Mouse (Mus musculus) left cerebral cortex, postnatal 4 days (tissue): ENCODE results near the gene 4930447C04Rik. TPM values are rescaled to one million over a fixed set of nuclear protein-coding genes. Genes with fewer than 3 reads are reported as not detected.
A peak's percentile ranks its signal among the peaks of the same experiment; 100 is the strongest.

Source experiments
- DNase-seq: peaks from one replicate; pipeline ENCODE4 v3.0.0-alpha.2; 2022
- intact Hi-C: fragments of 180-260 bp; cut with DNase I; formaldehyde crosslinking; loops from one replicate; pipeline ENCODE4 v1.15.1; 2025
- total RNA-seq, 2 experiments: library from RNA; stranded (reverse); gene quantifications; 2 replicates each; pipeline ENCODE4 v1.2.3; 2021

The 4930447C04Rik gene
- total RNA-seq, 2 experiments from 2014 or later = 5.8 to 7.8 TPM

DNA sequence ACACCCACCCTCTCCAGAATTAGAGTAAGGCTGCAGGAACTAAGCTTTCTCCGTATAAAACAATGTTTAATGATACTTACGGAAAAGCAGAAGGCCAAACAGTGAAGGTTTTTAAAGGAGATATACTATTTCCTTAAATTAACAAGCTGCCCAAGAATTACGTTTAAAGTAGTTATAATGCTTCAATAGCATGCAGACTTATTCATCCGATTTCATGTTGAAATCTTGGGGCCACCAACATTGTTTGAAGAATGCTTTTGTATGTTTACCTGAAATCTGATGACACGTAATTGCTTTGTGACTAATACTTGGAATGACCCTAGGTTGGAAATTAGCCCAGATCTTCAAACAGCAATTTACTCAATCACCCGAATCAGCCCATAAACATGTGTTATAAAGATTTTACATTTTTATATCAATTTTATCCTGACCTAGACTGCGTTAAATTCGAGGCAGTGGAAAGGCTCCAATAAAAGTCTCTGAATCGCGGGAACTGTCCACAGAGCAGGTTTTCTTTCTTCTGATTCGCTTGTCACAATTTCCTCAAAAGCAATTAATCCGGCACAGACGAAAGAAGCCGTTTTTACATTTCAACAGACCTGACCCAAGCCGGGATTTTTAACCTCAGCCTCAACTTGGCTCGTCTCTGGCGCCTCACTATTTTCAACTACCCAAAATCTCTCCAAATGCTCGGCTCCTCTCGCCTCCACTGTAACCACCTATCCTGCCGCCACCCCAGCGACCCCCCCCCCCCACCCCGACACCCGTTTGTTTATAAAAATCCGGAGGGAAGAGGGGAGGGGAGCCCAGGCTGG is 4.0 kb upstream of the 4930447C04Rik start:
- DNase-seq = no peak
- intact Hi-C loops = loop anchor here (5.0 kb wide), 1 partner anchor 98 kb away; no protein-coding TSS in a partner anchor

DNA sequence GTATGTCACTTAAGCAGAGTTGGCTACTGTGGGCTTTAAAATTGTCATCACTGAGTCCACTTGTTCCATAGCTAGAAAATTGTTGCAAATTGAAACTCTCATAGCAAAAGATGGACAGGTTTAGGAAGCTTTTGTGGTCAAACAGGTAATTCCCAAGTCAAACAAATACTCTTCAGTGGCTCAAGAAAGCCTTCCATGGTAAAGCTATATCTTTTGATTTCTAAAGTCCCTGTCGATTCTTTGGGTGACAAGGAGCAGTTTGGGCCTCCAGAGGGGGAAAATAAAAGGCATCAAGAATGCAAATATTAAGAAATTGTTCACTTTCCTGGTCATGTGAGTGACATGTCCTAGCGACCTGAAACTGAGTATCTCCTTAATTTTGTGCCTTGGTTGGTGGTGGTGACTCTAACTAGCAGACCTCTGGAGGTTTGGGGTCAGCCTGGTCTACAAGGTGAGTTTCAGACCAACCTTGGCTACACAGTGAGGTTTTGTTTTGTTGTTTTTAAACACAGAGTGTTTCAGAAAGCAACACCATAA is 3.1 kb upstream of the 4930447C04Rik start:
- intact Hi-C loops = no loop called here
- DNase-seq = no peak

DNA sequence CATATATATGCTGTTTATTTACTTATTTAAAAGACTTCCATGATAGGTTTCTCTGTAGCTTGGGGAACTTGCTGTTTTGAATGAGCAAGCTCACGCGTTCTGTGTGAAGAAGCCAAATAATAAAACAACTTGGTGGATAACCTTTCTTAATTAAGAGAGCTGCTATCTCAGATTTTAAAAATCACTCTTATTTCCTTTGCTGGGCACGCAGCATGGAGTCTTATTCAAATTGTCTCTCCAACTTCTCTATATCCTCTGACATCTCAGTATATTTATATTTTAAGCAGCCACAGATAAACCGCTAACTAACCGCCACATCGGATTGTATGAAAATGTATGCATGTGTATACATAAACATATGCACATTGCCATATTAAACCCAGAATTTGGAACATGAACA is 1.6 kb upstream of the 4930447C04Rik start:
- DNase-seq = no peak
- intact Hi-C loops = no loop called here

DNA sequence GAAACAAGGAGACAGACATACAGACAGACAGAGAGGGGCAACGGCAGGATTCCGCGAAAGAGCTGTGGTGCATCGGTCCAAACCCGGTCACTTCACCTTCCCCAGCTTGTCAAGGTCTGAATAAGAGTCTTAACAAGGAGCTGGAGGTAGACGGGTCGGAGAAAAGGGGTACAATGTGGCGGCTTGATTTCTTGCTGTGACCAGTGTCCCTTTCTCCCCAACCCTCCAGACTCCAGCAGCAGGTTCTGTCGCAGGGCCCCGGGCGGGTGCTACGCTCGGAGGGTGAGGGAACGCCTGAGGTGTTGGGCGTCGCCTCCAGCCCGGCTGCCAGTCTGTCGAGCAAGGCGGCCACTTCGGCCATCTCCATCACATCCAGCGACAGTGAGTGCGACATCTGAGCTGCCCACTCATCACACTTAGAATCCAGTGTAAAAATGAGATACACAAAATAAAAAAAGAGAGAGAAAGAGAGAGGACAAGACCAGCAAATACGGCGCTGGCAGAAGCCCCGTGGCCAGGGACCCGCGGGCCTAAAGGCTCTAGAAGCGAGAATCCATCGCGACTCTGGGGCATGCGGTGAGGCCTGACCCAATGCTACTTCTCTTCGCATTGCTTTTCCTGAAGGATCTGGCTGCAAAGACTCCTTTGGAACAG is 951 bp upstream of the 4930447C04Rik start:
- intact Hi-C loops = no loop called here
- DNase-seq = no peak

DNA sequence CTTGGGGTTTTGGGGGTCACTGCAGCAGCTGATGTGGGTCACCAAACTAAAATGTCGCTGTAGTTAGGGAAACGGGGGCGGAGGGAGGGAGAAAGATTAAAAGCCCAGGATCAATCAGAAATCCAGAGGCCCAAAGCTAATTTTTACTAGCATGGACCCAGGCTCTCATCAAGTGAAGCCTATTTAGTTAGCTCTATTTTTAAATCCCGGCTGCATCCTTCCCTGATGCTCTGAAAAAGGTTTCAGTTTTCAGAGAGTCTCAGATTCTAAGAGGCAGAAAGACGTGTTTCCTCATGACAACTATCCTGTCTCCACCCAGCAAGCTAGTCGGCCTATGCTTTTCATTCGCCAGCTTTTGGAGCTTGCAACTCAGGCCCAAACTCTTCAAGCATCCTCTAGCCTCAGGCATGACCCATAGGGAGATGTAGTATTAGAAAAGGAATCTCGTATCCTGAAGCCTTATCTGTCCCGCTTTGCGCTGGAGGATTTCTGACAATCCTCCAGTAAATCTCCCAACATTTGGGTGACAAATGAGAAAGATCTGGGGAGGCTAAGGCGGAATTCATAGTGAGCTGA is 336 bp upstream of the 4930447C04Rik start:
- DNase-seq = no peak
- intact Hi-C loops = no loop called here

DNA sequence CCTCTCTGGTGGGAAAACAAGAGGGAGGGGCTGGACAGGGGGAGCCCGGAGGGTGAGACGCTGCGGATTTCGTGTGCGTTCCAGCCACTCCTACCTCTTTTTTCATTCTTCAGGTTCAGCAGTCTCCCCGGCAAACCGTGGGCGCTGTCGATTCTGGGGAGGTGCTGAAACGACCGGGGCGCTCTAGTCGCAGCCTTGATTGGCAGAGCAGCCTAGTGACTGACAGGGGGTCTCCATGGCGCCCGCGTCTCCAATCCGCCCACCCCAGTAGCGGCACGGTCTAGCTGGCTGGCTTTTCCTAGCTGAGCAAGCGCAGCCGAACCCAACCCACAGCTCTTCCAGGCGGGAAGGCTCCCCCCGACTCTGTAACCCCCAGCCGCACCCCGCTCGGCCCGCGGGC is 958 bp downstream of the 4930447C04Rik start, which contains the start of gene Six6:
Gene Six6 (plus strand): TSS at position 277 of the 400 bp plus-strand sequence.
- DNase-seq = no peak
- intact Hi-C loops = no loop called here

DNA sequence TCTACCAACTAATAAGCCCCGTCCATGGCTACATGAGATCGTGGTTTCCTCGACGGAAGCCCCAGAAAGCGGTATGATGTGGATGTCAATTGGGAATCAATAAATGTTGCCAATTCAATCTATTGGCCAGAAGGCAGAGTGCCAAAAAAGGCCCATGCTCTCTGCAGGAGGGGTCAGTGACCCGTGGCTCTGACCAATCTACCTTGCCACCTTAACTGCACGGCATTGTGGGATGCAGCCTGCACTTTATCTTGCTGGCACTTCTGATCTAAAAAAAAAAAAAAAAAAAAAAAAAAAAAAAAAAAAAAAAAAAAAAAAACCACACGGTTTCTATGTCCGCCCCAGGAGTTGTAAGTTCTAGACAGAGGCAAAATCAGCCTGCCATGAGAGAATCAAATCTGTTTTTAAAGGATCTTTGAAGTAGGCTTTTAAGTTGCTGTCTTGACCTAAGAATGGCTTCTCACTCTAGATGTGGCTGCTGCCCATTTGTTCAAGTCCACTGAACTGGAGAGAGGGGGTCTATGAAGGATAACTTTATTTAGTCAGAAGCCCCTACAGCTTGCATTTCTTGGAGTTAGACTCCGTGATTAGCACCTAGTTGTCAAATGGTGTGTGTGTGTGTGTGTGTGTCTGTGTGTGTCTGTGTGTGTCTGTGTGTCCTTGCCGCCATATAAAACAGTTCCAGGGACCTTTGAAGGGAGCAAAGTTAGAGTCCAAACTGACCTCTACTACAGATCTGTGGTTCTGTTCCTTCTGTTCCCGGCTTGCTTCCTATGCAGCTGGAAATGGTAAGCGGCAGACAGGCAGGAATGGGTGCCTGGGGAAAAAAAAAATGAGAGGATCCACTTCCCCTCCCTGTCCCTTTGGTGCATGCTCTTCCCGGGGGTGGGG is 1.7 kb downstream of the 4930447C04Rik start:
- DNase-seq = no peak
- intact Hi-C loops = no loop called here

DNA sequence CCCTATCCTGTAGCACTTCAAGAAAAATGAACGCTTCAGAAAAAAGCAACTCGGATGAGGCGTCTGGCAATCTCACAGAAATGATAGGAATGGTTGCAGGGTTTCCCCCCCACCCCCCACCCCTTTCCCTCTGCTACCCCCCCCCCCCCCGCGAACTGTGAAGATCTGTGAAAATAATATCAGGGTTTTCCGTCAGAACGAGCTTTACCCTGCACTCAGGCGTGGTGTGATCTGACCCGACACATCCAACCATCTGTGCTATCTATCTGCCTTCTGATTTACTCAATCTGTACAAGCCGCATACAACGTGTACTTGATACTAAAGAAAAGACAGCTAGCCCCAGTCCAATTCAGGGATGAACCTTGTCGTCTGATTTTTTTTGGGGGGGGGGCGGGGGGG is 2.4 kb downstream of the 4930447C04Rik start:
- intact Hi-C loops = no loop called here
- no peak for DNase-seq

DNA sequence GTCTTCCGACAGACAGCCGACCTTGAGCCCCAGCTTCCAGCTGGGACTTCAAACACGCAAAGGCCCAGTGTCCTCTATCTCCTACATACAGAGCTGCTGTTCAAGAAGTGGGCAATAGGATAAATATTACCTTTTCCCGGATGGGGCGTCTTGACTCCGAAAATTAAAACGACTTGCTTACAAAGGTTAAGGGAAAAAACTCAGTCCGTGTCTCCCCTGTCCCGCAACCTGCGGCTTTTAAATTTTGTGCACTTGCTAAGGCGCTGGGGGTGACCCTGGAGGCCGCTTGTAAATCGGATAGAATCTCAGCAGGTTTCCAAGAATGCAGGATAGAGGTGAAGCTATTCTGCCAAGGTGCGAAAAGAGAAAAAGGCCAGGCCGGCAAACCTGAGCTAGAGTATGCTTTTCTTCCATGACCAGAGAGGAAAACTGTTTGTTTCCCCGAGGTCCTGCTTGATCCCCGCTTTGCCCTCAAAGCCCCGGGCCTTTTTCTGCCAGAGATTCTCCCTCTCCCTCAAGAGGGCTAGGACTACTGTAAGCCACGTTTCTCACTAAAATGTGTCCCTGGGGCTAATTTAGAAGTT is 2.9 kb downstream of the 4930447C04Rik start:
- no peak for DNase-seq
- intact Hi-C loops = no loop called here

DNA sequence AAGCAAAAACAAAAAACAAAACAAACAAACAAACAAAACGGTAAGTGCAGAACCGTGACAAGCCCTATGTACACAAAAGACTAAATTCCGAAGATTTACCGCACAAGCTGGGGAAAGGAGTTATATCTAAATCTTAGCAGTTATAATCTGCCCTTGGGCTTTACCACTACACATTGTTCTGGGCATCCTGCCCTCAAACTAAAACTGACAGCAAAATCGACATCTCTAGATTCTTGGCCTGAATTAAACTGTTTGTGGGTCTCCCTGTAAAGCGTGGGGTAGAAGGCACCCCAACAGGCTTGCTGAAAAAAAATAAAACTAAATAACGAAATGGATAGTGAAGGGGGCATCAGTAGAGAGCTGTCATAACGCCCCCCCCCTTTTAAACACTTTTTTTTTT is 3.8 kb downstream of the 4930447C04Rik start:
- no peak for DNase-seq
- intact Hi-C loops = no loop called here

DNA sequence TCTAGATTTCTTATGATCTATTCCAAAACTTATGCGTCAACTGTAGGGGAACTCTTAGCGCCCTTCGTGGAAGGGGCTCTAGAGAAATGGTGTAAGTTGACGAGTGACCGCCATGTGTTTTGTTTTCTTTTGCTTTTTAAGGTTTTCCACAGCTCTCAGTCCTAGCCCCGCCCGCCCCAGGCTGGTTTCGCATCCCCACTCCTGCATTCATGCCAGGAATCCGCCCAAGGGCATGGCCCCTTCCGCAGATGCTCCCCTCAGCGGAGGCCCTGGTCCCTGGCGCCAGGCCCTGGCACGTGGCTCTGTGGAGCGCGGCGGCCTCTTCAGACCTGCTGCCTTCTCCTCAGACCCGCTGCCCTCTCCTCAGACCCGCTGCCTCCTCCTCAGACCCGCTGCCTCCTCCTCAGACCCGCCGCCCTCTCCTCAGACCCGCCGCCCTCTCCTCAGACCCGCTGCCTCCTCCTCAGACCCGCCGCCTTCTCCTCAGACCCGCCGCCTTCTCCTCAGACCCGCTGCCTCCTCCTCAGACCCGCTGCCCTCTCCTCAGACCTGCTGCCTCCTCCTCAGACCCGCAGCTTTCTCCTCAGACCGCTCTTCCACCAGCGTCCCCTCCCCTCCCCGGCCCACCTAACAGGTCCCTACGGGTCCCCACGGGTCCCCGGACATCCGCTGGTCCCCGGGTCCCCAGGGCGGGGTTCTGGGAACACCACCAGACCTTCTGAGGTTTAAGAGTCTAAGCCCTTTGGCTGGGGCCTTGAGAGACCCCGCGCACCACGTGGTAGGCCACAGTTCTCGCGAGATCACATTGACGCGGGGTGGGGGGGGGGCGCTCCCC is 23.2 kb downstream of the 4930447C04Rik start:
- intact Hi-C loops = no loop called here
- peak; percentile 69 for DNase-seq

DNA sequence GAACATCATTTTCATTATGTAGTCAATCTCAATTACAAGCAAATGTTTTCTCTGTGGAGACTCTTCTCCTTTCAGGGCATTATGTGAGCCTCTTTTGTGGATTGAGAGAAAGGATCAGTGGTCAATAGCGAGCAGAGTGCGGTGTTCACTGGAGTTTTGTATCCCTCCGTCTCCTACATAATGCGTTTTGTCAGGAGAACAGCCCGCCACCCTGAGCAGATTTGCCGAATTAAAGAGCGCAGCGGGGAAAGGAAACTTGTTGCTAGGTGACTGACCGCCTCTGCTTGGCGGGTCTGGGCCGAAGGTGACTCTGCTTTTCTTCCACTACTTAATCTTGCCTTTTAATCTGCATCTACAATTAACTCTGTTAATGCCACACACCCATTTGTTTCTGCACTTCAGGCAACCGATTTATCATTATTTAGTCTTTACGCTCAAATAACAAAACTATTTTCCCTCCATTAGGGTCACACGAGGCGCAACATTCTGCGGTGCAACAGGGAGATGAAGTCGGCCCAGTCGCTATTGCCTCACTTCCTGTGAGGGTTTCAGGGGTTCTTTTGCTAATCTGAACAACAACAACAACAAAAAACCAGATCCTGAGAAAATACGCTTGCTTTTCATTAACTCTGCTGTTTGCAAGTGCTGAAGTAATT is 86.1 kb downstream of the 4930447C04Rik start:
- intact Hi-C loops = no loop called here
- DNase-seq = peak; percentile 7

DNA sequence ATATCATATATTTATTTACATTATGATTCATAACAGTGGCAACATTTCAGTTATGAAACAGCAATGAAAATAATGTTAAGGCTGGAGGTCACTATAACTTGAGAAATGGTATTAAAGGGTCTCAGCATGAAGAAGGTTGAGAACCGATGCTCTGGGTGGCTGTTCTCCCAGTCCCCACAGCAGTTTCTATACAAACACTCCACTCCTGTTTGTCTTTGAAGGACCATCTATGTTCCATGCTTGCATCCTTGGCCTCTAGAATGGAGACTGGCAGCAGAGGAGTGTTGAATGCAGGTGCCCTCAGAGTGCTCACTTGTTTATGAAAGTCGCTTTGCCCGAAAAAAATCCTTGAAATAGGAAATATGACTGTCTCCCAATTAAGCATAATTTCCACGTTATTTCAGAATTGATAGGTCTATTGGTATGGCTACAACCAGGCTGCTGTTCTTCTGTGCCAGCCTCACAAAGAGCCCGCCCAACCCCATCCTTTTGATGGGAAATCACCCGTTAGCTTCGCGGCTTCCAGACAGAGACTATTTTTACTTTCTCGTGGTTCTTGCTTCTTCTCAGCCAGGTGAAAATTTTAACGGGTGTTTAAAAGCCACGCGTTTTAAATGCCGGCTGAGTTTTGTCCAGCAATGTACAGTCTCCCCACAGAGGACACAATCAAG is 87.0 kb downstream of the 4930447C04Rik start:
- intact Hi-C loops = no loop called here

DNA sequence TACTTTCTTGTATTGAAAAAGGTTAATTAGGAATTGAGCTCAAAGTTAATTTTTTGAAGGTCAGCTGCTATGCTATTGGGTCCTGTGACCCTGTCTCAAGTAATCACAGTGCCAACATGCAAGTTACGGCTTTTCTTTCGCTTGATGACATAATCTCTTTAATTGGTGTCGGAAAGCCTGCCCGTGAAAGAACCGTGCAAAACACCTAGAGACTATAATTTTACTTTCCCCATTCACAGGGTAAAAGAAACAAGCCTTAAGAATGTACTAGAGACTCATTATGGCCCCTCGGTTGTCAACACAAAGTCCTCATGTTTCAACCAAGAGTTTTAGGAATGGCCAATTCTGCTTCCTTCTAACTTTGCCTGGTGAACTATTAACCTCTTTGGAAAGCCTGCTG is 88.3 kb downstream of the 4930447C04Rik start:
- no peak for DNase-seq

More for the DNA sequence above, 87.0 kb downstream of the 4930447C04Rik start:
- DNase-seq = no peak

DNA sequence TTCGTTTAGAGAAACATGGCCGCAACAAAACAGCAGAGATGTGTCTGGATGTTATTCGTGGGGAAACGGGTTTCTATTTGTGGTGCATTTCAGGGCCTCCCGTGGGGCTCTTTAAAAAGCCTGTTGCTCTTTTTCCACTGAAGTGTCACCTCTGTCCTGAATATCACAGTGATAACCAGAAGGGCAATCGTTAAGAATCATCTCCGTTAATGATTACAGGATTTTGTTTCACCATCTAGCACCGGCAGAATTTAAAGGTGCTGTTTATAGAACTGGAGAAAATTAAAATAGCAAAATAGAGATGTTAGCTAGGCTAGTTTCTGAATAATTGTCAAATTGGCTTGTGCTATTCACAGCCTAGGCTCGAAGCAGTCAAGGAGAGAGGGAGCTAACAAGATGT is 90.4 kb downstream of the 4930447C04Rik start:
- intact Hi-C loops = no loop called here
- no peak for DNase-seq

More for the DNA sequence above, 88.3 kb downstream of the 4930447C04Rik start:
- intact Hi-C loops = no loop called here

DNA sequence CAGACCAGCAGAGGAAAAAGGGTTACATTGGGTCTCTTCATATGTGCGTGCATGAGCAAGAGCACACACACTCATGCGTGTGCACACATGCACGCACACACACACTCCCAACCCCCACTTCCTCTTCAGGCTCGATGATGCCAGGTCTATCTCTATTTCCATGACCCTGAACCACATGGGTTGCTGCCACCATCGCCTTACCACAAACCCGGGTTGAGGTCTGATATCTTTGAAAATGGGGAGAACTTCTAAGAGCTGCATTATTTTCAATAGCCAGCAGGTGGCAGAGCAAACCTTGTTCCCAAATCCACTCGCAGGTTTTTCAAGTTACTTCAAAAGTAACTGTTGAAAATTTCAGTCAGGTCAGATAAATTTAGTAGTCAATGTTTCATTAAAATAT is 92.8 kb downstream of the 4930447C04Rik start:
- intact Hi-C loops = loop anchor here (2.0 to 10.0 kb wide), 2 partner anchors 129 to 707 kb away; no protein-coding TSS in a partner anchor
- DNase-seq = peak; percentile 34

DNA sequence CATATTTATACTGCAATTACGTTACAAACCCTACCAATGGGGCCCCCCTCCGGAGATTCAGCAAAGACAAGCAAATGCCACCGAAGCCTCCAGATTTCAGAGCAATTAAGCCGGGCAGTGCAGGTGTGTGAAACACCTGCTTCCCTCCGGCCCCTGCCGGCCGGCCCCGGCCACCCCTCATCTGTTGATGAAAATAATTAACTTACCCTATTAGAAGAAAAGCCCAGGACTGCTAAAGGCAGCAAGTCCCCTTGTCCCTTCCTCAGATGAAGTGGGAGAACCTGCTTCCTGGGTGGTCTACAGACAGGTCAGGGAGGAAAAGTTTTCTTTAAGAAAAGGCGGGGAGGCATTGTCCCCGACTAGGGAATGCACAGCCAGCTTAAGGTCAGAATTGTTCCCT is 94.6 kb downstream of the 4930447C04Rik start:
- DNase-seq = no peak

More for the DNA sequence above, 94.6 kb downstream of the 4930447C04Rik start:
- intact Hi-C loops = loop anchor here (2.0 to 10.0 kb wide), 2 partner anchors 131 to 709 kb away; no protein-coding TSS in a partner anchor
